Mouse (Mus musculus): Measurements from ENCODE around the gene Gm20388.

Gm20388 gene

GRCm38 (mm10) chr8:120464585-120464937 lies 553.9 kb downstream of the Gm20388 start:
- no peak for DNase-seq

- peak; percentile 74 for DNase-seq
Measured at GRCm38 (mm10) chr8:120465710-120466109, 555.1 kb downstream of the Gm20388 start.

GRCm38 (mm10) chr8:120466266-120466665 lies 555.6 kb downstream of the Gm20388 start:
- DNase-seq = no peak

- no peak for DNase-seq
Measured at GRCm38 (mm10) chr8:120467598-120467997, 557.0 kb downstream of the Gm20388 start.

- DNase-seq = no peak
Measured at GRCm38 (mm10) chr8:120470170-120470569, 559.5 kb downstream of the Gm20388 start.

- peak; percentile 74 for DNase-seq
Measured at GRCm38 (mm10) chr8:120471166-120471565, 560.5 kb downstream of the Gm20388 start.

GRCm38 (mm10) chr8:120471752-120472151 lies 561.1 kb downstream of the Gm20388 start:
- DNase-seq = no peak

- DNase-seq = no peak
Measured at GRCm38 (mm10) chr8:120472230-120472629, 561.6 kb downstream of the Gm20388 start.

- peak; percentile 76 for DNase-seq
Measured at GRCm38 (mm10) chr8:120473729-120474364, 563.2 kb downstream of the Gm20388 start.

GRCm38 (mm10) chr8:120474496-120475235 lies 564.0 kb downstream of the Gm20388 start:
- no peak for DNase-seq

- peak; percentile 51 for DNase-seq
Measured at GRCm38 (mm10) chr8:120475462-120476201, 565.0 kb downstream of the Gm20388 start.

GRCm38 (mm10) chr8:120476711-120477575 lies 566.3 kb downstream of the Gm20388 start:
- DNase-seq = no peak

GRCm38 (mm10) chr8:120478754-120479153 lies 568.1 kb downstream of the Gm20388 start:
- no peak for DNase-seq

GRCm38 (mm10) chr8:120479691-120480090 lies 569.0 kb downstream of the Gm20388 start:
- no peak for DNase-seq

- no peak for DNase-seq
Measured at GRCm38 (mm10) chr8:120482015-120482689, 571.5 kb downstream of the Gm20388 start.

- DNase-seq = no peak
Measured at GRCm38 (mm10) chr8:120484460-120484859, 573.8 kb downstream of the Gm20388 start.

- no peak for DNase-seq
Measured at GRCm38 (mm10) chr8:120485116-120485515, 574.5 kb downstream of the Gm20388 start.

- DNase-seq = no peak
Measured at GRCm38 (mm10) chr8:120485551-120486476, 575.2 kb downstream of the Gm20388 start.

- peak; percentile 56 for DNase-seq
Measured at GRCm38 (mm10) chr8:120486477-120487376, 576.1 kb downstream of the Gm20388 start.

- DNase-seq = peak; percentile 65
Measured at GRCm38 (mm10) chr8:120487377-120487728, 576.7 kb downstream of the Gm20388 start.
